Mouse (Mus musculus) activated CD4-positive, CD25-positive, alpha-beta regulatory T cell, adult 4 months (primary cell): Measurements from ENCODE around the gene Foxm1. TPM values are rescaled to one million over a fixed set of nuclear protein-coding genes. Genes with fewer than 3 reads are reported as not detected.

Source experiments
- ATAC-seq: one replicate; pipeline ENCODE4 v1.8.0; 2017
- polyA plus RNA-seq, 2 experiments: library from polyadenylated mRNA; unstranded; fragments of 100-300 nt; shearing (Covaris generic); gene quantifications; one replicate each; pipeline ENCODE4 v1.2.1; 2017

Foxm1 gene
- 1 to 10 TPM; 3.8 to 4.0 TPM for polyA plus RNA-seq

DNA sequence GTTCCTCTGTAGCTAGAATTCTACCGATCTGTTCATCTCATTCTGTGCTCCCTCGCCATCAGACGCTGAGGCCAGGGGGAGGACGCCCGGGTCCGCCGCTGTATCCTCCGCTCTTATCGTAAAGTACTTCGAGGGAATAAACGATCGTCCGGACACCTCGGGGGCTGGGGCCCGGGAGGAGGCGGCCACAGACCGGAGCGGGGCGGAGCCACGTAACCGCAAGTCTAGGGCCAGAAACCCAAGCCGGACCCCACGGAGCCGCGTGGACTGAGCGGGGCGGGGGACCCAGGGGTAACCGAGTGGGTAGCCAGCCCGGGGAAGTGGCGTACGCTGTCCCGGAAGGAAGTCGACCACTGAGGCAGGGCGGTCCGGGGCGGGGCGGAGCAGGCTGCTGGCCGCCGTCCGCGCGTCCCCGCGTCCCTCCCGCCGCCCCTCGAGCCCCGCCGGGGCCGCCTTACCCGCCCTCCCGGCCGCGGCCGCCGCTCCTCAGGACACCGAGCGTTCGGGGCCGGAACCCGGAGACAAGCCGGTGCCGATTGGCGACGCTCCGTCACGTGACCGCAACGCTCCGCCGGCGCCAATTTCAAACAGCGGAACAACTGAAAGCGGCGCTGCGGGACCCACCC lies at the start of gene Foxm1, which contains the start of gene Rhno1:
Gene Foxm1 (plus strand): TSS at position 587 of the 626 bp plus-strand sequence.
Gene Rhno1 (minus strand): TSS at position 531 of the 626 bp plus-strand sequence.
- ATAC-seq: peak; percentile 86

DNA sequence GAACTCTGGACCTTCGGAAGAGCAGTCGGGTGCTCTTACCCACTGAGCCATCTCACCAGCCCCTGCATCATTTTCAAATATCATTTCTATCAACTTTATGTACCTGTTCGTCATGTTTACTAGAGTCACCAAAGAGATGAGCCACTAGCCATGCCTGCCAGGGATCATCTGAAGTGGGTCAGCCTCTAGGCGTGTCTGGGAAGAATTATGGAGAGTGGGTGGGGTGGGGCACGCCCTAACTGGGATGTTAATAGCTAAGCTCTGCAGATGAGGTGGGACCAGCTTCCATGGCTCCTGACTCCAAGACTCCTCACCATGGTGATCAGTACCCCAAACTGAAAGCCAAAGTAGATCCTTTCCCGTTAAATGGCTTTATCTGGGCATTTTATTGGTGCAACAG lies 48.0 kb upstream of the Foxm1 start:
- no peak for ATAC-seq

DNA sequence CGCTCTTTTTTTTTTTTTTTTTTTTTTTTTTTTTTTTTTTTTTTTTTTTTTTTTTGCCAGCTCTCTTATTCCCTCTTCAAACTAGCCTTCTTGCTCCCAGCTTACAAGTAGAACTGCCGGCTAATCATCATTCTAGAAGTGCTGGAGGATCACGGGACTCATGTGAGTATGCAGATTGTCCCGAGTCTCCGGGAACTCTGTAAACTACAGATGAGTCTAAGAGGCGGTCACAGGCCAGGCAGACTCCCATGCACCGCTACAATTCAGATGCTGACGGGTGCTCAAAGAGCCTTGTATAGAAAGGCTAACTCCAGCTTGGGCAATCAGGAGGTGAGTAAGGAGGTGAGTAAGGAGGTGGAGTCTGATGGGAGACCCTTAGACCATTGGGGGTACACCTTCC lies 47.2 kb upstream of the Foxm1 start:
- ATAC-seq: no peak

DNA sequence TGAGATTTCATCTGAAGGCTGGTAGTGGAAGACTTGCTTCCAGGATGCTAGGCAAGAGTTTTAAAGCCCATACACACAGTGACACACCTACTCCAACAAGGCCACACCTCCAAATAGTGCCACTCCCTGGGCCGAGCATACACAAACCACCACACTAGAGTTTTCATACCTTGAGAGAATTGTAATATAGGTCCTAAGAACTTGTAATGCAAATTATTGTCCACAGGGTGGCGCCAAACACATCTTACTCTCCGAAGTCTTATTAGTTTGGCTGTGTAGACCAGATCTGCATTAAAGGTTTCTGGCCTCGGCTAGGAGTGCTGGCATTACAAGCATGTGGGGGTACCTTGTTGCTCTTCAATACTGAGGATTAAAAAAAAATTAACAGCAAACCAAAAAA lies 44.5 kb upstream of the Foxm1 start:
- ATAC-seq: peak; percentile 77

DNA sequence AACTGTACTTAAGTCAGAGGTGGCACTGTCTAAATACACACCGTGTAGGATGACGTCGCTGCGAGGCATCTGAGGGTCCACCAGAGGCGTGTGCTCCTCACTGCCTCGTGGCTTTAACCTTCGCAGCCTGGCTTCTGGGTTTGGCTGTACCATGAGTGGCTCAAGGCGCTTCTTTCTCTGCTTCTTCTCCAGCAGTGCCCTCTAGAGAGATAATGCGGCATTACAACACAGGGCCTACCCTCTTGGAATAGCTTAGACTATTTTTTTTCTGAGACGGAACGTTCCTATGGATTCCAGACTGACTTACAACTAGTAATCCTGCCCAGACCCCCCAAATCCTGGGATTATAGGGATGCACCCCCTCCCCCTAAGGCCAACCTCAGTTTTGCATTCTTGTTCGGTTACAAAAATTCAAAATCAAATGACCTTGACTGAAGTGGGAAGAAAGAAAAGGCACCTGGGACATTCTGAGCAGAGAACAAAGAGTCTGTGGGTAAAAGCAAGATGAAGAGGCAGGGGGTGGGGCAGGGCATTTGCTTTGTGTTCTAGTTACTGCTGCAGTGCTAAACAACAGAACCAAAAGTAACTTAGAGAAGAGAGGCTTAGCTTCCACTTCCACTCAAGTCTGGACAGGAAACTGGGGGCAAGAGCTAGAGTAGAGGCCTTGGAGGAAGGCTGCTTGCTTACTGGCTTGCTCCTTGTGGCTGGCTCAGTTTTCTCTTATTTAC lies 28.2 kb upstream of the Foxm1 start:
- ATAC-seq: peak; percentile 79

DNA sequence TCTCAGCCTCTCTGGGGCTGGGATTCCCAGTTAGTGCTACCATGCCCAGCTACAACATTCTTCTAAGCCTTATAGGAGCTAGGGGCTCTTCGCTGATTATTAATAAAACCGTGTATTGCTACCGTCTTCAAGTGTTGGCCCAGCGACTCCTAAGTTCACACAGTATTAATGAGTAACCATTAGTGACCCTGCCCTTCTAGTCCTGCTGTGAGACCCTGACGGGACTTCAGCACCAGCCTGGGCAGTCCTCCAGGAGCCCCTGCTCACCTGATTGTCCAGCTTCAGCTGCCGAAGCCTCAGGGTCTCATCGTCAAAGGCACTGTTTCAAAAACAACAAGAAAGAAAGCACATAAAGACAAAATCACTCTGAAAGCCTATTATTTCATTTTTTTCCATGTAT lies 25.3 kb upstream of the Foxm1 start:
- no peak for ATAC-seq

DNA sequence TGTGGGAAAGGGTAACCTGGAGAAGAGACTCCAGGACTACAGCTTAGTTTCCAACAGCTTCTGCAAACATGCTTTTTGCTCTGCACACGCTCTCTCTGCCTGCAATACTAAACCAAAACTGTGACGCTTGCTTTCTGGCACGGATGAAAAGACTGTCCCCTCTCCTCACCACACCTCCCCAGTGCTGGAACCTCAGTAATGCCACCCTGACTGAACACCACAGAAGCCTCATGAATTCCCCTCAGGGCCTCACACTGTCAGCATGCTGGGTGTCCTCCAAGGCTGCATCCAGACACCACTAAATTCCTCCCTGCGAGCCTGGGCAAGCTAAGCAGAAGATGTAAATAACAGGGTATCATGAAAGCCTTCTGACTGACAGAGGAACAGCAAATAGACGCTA lies 23.9 kb upstream of the Foxm1 start:
- no peak for ATAC-seq

DNA sequence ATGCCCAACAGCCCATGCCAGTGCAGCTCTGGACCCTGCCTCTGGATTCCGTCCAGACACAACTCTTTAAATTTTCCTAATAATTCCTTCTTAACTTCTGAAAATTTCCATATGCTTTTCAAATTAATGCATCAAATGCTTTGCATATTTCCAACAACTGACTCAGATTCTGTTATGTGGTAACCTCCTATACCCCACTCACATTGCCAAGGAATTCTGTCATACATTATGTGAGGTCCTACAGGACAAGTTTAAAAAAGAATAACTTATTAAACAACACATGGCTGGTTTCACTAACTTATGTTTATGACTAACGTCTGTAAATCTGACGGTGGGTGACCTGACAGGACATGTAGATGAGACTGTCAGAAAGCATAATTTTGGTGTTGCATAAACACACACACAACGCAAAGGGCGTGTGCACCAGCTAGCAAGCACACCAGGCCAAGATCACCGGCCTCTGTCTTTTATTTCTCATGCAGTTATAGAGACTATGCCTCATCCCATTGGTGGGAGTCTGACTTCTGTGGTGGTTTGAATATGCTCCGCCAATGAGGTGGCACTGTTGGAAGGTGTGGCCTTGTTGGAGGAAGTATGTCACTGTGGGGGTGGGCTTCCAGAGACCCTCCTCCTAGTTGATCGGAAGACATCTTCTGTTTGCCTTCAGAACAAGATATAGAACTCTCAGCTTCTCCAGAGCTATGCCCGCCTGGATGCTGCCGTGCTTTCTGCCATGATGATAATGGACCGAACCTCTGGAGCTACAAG lies 20.6 kb upstream of the Foxm1 start:
- ATAC-seq: no peak

DNA sequence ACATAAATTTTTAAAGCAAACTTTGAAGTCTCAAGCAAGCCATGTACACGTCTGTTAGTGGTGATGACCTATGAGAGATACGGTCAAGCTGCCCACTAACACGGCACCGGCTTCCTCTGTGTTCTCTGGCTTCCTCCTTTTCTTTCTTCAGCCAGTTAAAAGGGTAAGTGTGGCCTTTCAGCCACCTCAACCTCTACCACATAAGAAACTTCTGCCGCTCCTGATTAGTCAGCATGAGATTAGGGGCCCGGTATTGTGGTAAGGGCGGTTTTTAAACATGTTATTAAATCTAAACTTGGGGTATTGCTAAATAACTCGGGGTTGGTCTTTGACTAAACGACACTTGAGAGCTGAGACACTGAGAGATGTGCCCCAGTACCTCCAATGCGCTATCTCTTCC lies 17.1 kb upstream of the Foxm1 start:
- no peak for ATAC-seq

DNA sequence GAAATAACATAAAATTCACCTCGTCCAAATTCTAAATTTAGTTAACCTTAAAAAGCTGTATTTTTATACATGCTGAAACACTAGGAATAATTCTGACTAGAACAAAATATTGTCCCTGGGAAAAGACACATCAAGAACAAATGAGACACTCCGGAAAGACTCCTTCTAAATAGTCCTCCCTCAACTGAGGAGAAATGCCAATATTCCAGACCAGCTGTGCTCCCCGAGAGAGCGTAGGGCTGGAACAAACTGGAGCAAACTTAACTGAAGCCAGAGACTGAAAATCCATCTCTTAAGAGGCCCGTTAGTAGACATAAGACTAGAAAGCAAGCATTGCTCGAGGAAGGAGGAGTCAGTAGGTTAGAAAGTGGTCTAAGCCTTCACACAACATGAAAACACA lies 16.0 kb upstream of the Foxm1 start:
- ATAC-seq: no peak

DNA sequence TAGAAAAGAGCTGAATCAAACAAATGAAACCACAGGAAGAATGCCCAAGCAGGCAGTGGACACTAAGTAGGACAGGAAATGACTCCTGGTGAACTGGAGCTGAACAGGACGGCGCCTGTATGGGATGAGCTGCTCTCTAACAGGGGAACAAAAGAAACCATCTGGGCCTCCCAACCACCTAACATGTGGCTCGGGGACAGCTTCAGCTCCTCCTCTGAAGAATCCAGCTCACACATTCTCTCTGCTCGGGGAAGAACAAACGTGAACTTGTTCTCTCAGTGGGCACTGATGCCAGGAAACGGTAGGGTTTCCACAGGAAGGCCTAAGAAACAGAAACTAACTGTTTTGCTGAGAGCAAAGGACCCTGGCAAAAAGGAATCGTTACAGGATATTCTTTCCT lies 13.1 kb upstream of the Foxm1 start:
- no peak for ATAC-seq

DNA sequence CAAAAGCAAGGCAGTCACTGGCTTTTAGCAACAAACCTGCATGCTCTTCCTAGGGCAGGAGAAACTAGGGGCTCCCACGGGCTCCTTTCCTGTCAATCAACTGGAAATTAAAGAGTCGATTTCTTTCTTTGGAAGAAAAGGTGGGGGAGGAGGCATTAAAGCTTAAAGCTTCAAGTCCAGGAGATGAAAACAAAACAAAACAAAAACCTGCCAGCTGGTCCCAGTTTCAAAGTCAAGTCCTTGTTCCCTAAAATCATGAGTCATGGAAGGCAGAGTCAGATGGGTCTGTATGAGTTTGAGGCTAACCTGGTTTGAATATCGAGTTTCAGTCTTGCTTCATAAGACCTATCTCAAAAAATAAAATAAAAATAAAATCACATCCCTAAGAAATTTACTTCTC lies 8.6 kb upstream of the Foxm1 start:
- ATAC-seq: no peak

DNA sequence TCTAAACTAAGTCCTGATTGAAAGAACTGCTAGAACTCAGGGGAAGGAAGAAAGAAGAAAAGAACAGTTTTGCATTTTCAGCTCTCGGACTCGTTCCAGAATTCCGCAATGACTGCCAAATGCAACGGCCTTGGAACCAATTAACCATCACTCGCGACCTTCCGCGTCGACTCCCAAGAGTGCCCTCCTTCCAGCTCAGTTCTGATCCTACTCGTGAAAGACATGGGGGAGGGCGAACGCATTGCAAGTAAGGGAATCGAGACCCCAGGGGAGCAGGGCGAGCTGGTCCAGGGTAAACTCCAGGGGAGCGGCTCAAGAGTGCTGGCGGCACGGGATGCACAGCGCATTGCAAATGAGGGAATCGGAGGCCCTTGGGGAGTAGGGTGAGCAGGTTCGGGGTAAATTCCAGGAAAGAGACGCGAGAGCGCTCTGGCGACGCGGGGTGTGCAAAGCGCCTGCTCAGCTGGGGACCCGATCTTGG lies 7.5 kb upstream of the Foxm1 start:
- no peak for ATAC-seq

DNA sequence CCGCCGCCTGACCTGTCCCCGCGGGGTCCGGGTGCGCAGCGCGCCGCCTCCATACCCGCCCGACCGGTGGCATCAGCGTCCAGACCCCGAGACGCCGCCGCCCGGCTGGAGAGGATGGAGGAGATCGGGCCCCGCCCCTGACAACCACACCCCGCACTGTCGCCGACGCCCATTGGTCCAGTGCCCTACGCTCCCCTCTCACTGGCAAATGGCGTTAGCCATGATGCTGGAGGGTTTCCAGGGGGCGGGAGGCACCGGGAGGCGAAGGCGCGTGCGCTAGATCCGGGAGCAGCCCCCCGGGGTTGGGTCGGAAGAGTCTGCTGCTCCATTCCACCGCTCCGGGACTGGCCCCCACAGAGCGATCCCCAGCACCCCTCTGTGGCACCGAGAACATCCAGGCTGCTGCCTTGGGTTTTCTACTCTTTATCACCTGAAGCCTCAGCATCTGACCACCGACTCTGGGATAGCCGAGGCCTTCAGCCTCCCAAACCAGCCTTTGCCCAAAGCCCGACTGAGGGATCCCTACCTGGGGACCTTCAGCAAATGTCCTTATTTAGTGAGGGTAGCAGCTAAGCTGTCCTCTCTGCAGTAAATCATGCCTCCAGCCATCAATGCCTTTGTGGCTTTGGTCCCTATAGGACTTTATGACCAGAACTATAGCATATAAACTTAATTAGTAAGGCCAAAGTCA lies 6.9 kb upstream of the Foxm1 start, which contains the start of gene Tulp3:
Gene Tulp3 (minus strand): TSS at position 126 of the 691 bp plus-strand sequence.
- peak; percentile 97 for ATAC-seq

DNA sequence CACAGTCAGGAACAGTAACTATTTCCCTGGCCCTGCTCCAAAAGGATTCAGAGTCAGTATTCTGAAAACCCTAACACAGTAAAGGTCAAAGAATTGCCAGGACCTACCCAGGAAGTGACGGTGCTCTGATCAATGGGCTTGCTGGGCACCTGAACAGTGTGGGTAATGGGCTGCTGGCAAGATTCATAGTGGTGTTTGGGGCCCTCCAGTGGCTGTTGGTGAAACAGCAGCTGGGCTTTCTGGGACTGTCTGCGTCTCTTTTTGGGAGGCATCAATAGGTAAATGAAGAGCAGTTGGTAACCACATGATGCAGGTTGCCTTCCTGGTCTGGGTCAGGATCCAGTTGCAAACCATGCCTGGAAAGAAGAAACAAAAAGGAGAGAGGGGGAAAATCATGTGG lies 3.8 kb upstream of the Foxm1 start:
- ATAC-seq: peak; percentile 34

DNA sequence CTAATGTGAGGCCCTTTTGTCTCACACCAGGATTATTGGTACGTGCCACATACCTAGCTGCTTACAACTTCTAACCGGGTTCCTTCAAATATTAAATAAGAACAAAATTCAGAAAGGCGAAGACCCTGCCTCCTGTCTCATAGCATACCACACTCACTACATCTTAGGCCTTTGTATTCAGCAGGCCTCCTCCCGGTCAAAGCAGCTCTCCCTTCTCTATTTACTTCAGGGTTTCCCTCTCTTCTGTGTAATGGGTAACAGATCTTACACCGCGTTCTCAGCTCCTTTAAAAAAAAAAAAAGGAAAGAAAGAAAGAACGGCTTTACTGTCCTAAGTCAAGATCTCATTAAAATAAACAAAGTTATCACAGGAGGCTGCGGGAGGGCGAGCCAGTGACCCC lies 866 bp upstream of the Foxm1 start:
- ATAC-seq: no peak

DNA sequence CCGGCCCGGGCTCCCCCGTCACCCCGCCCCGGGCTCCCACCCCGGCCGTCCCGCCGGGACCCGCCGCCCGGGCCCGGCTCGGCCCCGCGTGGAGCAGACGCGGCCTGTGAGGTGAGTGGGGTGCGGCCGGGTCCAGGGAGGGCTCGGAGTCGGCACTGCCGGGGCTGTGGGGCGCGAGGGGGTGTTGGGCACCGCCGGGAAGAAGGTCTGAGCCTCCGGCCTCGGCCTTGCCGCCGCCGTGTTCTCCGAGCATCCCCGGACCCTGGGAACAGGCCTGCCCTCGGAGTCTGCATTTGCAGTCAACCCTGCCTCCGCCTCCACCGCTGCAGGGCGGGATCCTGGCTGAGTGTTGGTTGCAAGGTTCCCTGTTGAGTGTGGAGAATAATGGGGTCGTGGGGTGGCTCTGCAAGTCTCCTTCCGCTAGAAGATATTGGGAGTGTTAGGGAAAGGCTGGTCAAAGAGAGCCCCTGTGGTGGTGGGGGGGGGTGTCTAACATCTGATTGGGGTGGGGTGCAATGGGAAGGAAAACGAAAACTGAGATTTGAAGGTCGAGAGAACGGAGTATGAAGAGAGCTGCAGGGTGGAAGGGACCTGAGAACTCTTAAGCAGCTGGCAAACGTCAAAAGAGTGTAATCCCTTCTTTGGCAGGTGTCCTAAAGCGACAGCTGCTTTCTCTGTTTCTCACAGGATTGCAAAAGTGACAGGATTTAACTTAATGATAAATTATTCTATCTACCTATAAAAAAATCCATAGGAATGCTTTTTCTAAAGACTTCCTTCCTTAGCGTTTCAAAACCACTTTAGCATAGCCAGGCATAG lies 449 bp downstream of the Foxm1 start:
- ATAC-seq: no peak

DNA sequence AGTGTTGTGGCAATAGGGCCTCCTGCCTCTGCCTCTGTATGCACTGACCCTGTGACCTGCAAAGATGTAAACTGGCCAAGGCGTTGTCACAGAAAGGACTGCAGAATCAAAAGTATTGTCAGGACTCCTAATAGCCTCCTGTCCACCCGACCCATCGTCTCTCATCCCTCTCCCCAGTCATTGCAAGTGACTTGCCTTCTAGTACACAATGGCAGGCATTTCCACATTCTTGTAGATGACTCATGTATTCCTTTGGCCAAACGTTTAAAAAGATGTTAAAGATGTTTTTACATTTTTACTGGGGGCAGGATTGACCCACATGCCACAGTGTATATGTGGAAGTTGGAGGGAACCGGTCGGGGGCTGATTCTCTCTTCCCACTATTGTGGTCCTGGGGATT lies 2.0 kb downstream of the Foxm1 start:
- ATAC-seq: no peak

DNA sequence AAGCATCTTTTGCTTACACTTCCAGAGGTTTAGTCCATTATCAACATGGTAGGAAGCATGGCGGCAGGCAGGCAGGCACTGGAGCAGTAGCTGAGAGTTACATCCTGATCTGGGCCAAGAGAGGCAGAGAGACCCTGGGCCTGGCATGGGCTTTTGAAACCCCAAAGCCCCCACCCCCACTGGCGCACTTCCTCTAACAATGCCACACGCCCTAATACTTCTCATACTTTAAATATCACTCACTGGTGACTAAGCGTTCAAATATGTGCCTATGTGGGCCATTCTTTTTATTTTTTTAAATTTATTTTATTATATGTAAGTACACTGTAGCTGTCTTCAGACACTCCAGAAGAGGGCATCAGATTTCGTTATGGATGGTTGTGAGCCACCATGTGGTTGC lies 3.7 kb downstream of the Foxm1 start:
- no peak for ATAC-seq

DNA sequence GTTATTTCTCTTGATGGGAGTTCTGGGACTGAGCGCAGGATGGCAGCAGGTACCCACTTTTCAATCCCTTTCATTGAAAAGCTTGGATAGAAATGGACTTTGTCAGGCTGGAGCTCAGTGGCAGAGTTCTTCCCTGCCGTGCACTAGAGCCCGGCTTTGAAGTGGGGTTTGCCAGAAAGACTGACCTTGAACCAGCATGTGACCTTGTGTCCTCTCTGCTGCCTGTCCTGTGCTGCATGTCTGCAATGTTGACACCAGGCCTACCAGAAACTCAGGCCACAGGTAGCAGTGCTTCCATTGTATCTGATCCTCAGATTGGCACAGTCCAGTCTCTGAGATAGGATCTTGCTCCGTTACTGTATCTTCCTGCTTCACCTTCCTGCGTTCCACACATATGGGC lies 7.3 kb downstream of the Foxm1 start:
- ATAC-seq: no peak

DNA sequence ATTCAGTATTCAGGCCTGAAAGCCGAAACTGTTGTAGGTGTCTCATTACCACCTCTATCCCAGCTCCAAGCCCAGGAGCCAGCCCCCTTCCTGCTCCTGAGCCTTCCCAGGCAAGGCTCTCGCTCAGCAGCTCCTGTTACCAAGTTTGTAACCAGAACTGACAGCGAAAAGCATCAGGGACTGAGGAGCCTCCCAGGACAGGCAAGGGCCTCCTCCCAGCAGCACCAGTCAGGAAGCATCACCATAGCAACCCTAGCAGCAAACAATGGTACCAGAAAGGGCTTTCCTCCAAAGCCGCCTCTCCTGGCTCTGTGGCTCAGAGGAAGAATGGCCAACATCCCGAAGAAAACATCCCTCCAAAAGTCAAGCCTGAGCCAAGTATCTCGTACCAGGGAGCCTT lies 12.4 kb downstream of the Foxm1 start, which contains the start of the genes Tex52 and Gm44596:
Gene Tex52 (plus strand): TSS at position 265 of the 400 bp plus-strand sequence.
Gene Gm44596 (plus strand): TSS at position 312 of the 400 bp plus-strand sequence.
- ATAC-seq: no peak
